Mouse (Mus musculus) spleen, adult 2 months (tissue): Measurements from ENCODE around the gene Dlst.

Experiments
- CTCF ChIP-seq: fragments of 200-500 bp; IDR thresholded peaks from 2 replicates; pipeline ENCODE4 v1.5.1; 2011; ENCODE audit warnings: mild to moderate bottlenecking, inconsistent platforms; ENCODE audit not compliant: insufficient read depth, insufficient read length, insufficient replicate concordance; ENCODE audit errors: extremely low read depth
- POLR2A ChIP-seq: fragments of 200-500 bp; IDR thresholded peaks from 2 replicates; pipeline ENCODE4 v1.6.1; 2011; ENCODE audit warnings: low read depth, low read length, inconsistent platforms

DNA sequence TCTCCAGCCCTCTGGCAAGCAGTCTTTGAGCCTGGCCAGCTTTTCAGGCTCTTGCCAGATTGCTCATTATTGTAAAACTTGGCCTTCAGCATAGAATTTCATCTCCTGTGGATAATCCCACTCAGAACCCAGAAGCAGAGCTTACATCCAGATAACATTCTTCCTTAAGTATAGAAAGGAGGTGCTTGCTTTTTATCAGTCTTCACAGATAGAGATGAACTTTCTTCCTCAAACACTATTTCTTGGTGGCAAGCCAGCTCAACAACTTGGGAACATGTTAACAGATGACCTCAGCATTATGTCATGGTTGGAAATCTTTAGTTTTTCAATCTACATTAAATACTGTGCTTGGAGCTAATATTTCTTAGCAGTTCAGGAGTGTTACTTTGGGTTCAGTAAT, 39.6 kb upstream of the Dlst start:
- TF ChIP-seq CTCF = no peak
- TF ChIP-seq POLR2A = no peak
